Comparison of ENCODE assay signal across 22 mouse cellular contexts in genomic region chr9:91456843-91457242, GRCm38 (mm10).
A peak's percentile ranks its signal among the peaks of the same experiment; 100 is the strongest.
DNase-seq lines count a peak whose midpoint lies in the region; ATAC-seq lines count a peak whose summit lies in the region.
"Had no signal": no experiment of that assay in that cellular context is flagged by ENCODE, and none has a peak within 500 bp of the region (broad histone marks: within the 10 kb centered on the region; RNA-seq: fewer than 3 reads in every experiment).

No protein-coding gene starts in this region.

- no peak overlapping the region for H3K4me2 ChIP-seq in forebrain, embryonic 12.5 days
- no peak overlapping the region for H3K4me2 ChIP-seq in forebrain, embryonic 11.5 days (ENCODE audit: low read depth, low read length, severe bottlenecking)
- no peak overlapping the region for H3K4me2 ChIP-seq in midbrain, embryonic 13.5 days (replicated peaks)
- no peak overlapping the region for H3K4me2 ChIP-seq in midbrain, embryonic 14.5 days (ENCODE audit: low read length)
- H3K4me2 ChIP-seq in forebrain, embryonic 15.5 days (replicated peaks) = no peak overlapping the region
- H3K4me2 ChIP-seq: embryonic facial prominence, embryonic 13.5 days; hindbrain, embryonic 15.5 days had no signal

- no peak overlapping the region for H3K9ac ChIP-seq in forebrain, embryonic 12.5 days
- H3K9ac ChIP-seq in forebrain, embryonic 11.5 days (ENCODE audit: low read length) = no peak overlapping the region
- no peak overlapping the region for H3K9ac ChIP-seq in midbrain, embryonic 13.5 days (replicated peaks)
- H3K9ac ChIP-seq in midbrain, embryonic 14.5 days (replicated peaks; ENCODE audit: low read length) = no peak overlapping the region
- no peak overlapping the region for H3K9ac ChIP-seq in forebrain, embryonic 15.5 days (replicated peaks)
- H3K9ac ChIP-seq: embryonic facial prominence, embryonic 13.5 days; hindbrain, embryonic 15.5 days had no signal

- ATAC-seq in forebrain, embryonic 12.5 days (ENCODE audit: low FRiP score) = peak; percentile 55; the same call in 1 of the 2 replicates
- no peak for ATAC-seq in forebrain, embryonic 11.5 days (replicated peaks; ENCODE audit: low FRiP score)
- ATAC-seq in midbrain, embryonic 13.5 days = peak; percentile 48; the same call in 1 of the 2 replicates
- ATAC-seq in midbrain, embryonic 14.5 days (ENCODE audit: low FRiP score, low TSS enrichment) = no peak
- ATAC-seq in forebrain, embryonic 15.5 days (replicated peaks) = peak; percentile 69
- ATAC-seq: inflammation-experienced regulatory T-cells, adult 6 months; intestine, postnatal 0 days had no signal

- no peak overlapping the region for H3K4me3 ChIP-seq in forebrain, embryonic 12.5 days (replicated peaks)
- H3K4me3 ChIP-seq in forebrain, embryonic 11.5 days (ENCODE audit: low read depth, low read length) = no peak overlapping the region
- no peak overlapping the region for H3K4me3 ChIP-seq in midbrain, embryonic 13.5 days (replicated peaks)
- no peak overlapping the region for H3K4me3 ChIP-seq in midbrain, embryonic 14.5 days (replicated peaks; ENCODE audit: low read depth, low read length)
- H3K4me3 ChIP-seq in forebrain, embryonic 15.5 days = no peak overlapping the region
- H3K4me3 ChIP-seq: embryonic facial prominence, embryonic 13.5 days; heart, embryonic 10.5 days; hindbrain, embryonic 15.5 days had no signal

- 57% methylated on average over 5 of the region's 5 CpGs for WGBS in forebrain, embryonic 12.5 days
- WGBS in forebrain, embryonic 11.5 days = 71% methylated on average over 5 of the region's 5 CpGs
- 57% methylated on average over 5 of the region's 5 CpGs for WGBS in midbrain, embryonic 13.5 days
- 68% methylated on average over 5 of the region's 5 CpGs for WGBS in midbrain, embryonic 14.5 days
- WGBS in forebrain, embryonic 15.5 days = 62% methylated on average over 5 of the region's 5 CpGs

- no peaks in the 10 kb centered on the region for H3K27me3 ChIP-seq in forebrain, embryonic 12.5 days
- no peaks in the 10 kb centered on the region for H3K27me3 ChIP-seq in forebrain, embryonic 11.5 days (ENCODE audit: control insufficient read depth, insufficient read depth, low read length)
- no peaks in the 10 kb centered on the region for H3K27me3 ChIP-seq in midbrain, embryonic 13.5 days
- no peaks in the 10 kb centered on the region for H3K27me3 ChIP-seq in midbrain, embryonic 14.5 days (ENCODE audit: control insufficient read depth, insufficient read depth, low read length)
- no peaks in the 10 kb centered on the region for H3K27me3 ChIP-seq in forebrain, embryonic 15.5 days
- H3K27me3 ChIP-seq: embryonic facial prominence, embryonic 13.5 days; hindbrain, embryonic 15.5 days had no signal

- no peaks in the 10 kb centered on the region for H3K9me3 ChIP-seq in forebrain, embryonic 12.5 days
- no peaks in the 10 kb centered on the region for H3K9me3 ChIP-seq in forebrain, embryonic 11.5 days (ENCODE audit: control insufficient read depth, low read length)
- no peaks in the 10 kb centered on the region for H3K9me3 ChIP-seq in midbrain, embryonic 13.5 days
- H3K9me3 ChIP-seq in midbrain, embryonic 14.5 days (ENCODE audit: control insufficient read depth, low read length) = no peaks in the 10 kb centered on the region
- no peaks in the 10 kb centered on the region for H3K9me3 ChIP-seq in forebrain, embryonic 15.5 days
- H3K9me3 ChIP-seq: embryonic facial prominence, embryonic 13.5 days; heart, embryonic 10.5 days; hindbrain, embryonic 15.5 days had no signal

- no peak overlapping the region for H3K27ac ChIP-seq in forebrain, embryonic 12.5 days
- H3K27ac ChIP-seq in forebrain, embryonic 11.5 days (ENCODE audit: low read depth, low read length) = no peak overlapping the region
- H3K27ac ChIP-seq in midbrain, embryonic 13.5 days = no peak overlapping the region
- no peak overlapping the region for H3K27ac ChIP-seq in midbrain, embryonic 14.5 days (replicated peaks; ENCODE audit: low read depth, low read length)
- H3K27ac ChIP-seq in forebrain, embryonic 15.5 days (replicated peaks) = peak overlapping the region; percentile 56
- H3K27ac ChIP-seq: embryonic facial prominence, embryonic 13.5 days; heart, embryonic 10.5 days; hindbrain, embryonic 15.5 days had no signal

- H3K4me1 ChIP-seq in forebrain, embryonic 12.5 days = no peaks in the 10 kb centered on the region
- H3K4me1 ChIP-seq in forebrain, embryonic 11.5 days (replicated peaks; ENCODE audit: control insufficient read depth, insufficient read depth, low read length) = no peaks in the 10 kb centered on the region
- H3K4me1 ChIP-seq in midbrain, embryonic 13.5 days (replicated peaks) = no peaks in the 10 kb centered on the region
- no peaks in the 10 kb centered on the region for H3K4me1 ChIP-seq in midbrain, embryonic 14.5 days (ENCODE audit: control insufficient read depth, insufficient read depth, low read length)
- peaks cover 10% of the 10 kb centered on the region; the same call in 1 of the 2 replicates for H3K4me1 ChIP-seq in forebrain, embryonic 15.5 days
- H3K4me1 ChIP-seq: embryonic facial prominence, embryonic 13.5 days; heart, embryonic 10.5 days; hindbrain, embryonic 15.5 days had no signal

- DNase-seq in forebrain, embryonic 11.5 days (ENCODE audit: low spot score) = no peak
- no peak for DNase-seq in midbrain, embryonic 14.5 days
- no peak for DNase-seq in urinary bladder, postnatal 4 days (ENCODE audit: low spot score in 2 of 2)
- DNase-seq in thymus, postnatal 10 days (ENCODE audit: low spot score in 2 of 2) = no peak
- DNase-seq: adrenal gland, postnatal 10 days; B cell, adult 2 months; cerebellum, adult 11-12 months; cerebellum, adult 9-10 months; cerebellum, postnatal 25 days; gastrocnemius, postnatal 10 days; heart, adult 18-20 months; heart, postnatal 10 days; heart, postnatal 4 days; kidney, adult 8-10 months had no signal

- H3K36me3 ChIP-seq in forebrain, embryonic 12.5 days (replicated peaks) = no peaks in the 10 kb centered on the region
- H3K36me3 ChIP-seq in forebrain, embryonic 11.5 days (ENCODE audit: control insufficient read depth, insufficient read depth, low read length) = no peaks in the 10 kb centered on the region
- no peaks in the 10 kb centered on the region for H3K36me3 ChIP-seq in midbrain, embryonic 13.5 days
- no peaks in the 10 kb centered on the region for H3K36me3 ChIP-seq in midbrain, embryonic 14.5 days (ENCODE audit: control insufficient read depth, insufficient read depth, low read length)
- H3K36me3 ChIP-seq in forebrain, embryonic 15.5 days = no peaks in the 10 kb centered on the region
- H3K36me3 ChIP-seq: embryonic facial prominence, embryonic 13.5 days; heart, embryonic 10.5 days; hindbrain, embryonic 15.5 days had no signal

Comparison
In these comparisons a context has a peak if more than half of its experiments do, and no peak if none do; other contexts are left out.
1. ATAC-seq: peak in forebrain, embryonic 12.5 days (single experiment), midbrain, embryonic 13.5 days (single experiment) and forebrain, embryonic 15.5 days (single experiment); none in forebrain, embryonic 11.5 days (single experiment) and midbrain, embryonic 14.5 days (single experiment).